Mouse (Mus musculus): Measurements from ENCODE around the gene Vmn1r82.

The Vmn1r82 gene

DNA sequence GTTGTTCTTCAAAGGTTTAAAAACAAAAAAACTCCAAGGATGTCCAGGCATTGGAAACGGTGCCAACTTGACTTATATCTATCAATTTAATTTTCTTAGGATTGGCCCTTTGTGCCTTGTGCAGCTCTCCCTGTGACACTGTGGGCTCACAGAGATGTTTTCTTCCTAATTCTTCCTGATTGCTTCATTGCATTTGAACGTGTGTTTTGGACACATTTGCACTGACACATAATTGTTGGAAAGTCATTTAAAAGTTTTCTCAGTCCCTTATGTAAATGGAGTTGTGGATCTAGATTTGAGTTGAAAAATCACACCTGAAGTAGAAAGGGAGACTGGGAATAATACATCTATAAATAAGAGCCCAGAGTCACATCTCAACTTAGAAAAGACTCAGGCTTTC is at the start of gene Vmn1r82:
TSS of gene Vmn1r82 (plus strand) at position 301 of the 400 bp plus-strand sequence.
- in situ Hi-C loops (cut with MboI; ENCODE audit: low pct_unique_long_range_greater_than_20kb in 1 of 2, low sequenced_read_pairs in 2 of 2, unreplicated experiment in 1 of 2), result no loop called here

DNA sequence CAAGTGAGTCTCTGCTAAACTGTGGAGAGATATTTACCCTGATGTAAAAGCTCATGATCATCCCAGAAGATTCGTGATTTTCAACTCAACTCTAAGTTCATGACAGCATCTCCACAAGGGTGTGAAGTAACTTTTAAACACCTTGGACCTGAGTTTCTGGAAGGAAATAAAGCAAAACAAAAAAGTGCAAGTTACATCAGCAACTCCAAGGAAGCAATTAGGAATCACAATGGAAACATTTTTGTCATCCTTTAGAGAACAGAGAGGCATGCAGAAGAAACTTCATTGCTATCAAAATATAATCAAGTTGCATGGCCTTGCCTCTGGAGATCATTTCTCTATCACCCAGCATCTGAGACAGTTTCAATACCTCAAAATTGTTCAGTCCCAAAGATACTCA is 32.1 kb upstream of the Vmn1r82 start, which contains the start of gene Vmn1r81:
TSS of gene Vmn1r81 (minus strand) at position 101 of the 400 bp plus-strand sequence.
- in situ Hi-C loops (cut with MboI; ENCODE audit: low pct_unique_long_range_greater_than_20kb in 1 of 2, low sequenced_read_pairs in 2 of 2, unreplicated experiment in 1 of 2), result no loop called here

GRCm38 (mm10) chr7:12329381-12329780 is 29.2 kb downstream of the Vmn1r82 start, which contains the start of gene Vmn1r83:
TSS of gene Vmn1r83 (minus strand) at chr7:12329481.
- in situ Hi-C loops (cut with MboI; ENCODE audit: low pct_unique_long_range_greater_than_20kb in 1 of 2, low sequenced_read_pairs in 2 of 2, unreplicated experiment in 1 of 2), result no loop called here

Data from mouse embryonic stem cell (cell line).